Mouse (Mus musculus): ENCODE results near the gene Riok2.

DNA sequence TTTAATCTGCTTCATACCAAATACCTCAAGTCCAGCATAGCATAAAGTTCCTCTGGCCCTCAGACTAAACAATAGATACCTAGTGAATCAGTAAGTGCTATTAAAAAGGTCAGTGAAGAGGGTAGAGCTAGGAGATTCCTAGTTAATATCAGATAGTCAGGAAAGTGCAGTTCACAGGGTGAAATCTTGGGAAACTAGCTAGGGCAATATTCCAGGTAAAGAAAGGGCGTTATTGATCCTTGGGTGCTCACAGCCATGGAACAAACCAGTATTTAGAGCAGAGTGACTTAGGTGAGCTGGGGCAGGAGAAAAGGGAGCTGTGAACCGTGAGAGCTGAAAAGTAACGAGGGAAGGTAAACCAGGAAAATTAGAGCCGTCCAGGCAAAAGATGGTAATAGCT lies 9.6 kb downstream of the Riok2 start:
- TF ChIP-seq POLR2A (IDR thresholded peaks at IDR 0.05; ENCODE audit: extremely low read depth, insufficient read depth, low read length) (no peak), CTCF (IDR thresholded peaks at IDR 0.05; ENCODE audit: low read depth, low read length) (no peak)

Measured in liver, adult 2 months (tissue).